33 mouse cellular contexts compared by ENCODE assay signal in the genomic region with DNA sequence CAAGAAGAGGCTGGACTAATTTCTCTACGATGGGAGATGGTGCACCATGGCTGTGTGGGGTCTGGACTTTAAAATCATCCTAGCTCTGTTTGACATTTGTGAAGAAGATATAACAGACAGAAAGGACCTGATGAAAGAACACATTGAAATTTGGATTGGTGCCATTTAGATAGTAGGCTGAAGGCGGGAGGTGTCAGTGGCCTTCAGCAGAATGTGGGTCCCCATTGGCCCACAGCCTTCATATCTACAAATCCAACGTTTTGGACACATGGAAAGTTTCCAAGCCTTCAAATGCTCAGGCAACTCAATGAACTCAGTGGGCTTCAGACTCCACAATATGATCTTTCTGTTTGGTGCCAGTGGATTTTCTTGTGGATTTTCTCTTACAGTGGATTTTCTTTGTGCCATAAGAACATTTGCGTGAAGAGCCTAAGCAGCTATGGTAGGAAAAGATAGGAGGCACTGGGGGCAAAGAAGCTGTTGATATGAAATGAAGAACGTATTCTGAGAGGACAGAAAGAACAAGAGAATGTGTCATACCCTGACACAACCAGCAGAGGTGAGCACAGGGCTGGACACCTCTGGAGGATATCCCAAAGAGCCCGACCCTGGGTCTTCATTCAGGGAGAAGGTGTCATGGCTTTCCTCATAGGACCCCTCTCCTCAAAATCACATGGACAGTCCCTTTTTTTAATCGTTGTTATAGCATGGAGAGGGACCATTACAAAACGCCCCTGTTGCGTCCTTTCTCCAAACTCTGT.
DNase-seq lines count a peak whose midpoint lies in the region; ATAC-seq and TF ChIP-seq lines count a peak whose summit lies in the region.
"Had no signal": no experiment of that assay in that cellular context is flagged by ENCODE, and none has a peak within 500 bp of the region (broad histone marks: within the 10 kb centered on the region; RNA-seq: fewer than 3 reads in every experiment).

No protein-coding gene starts in this region.

- H3K27me3 ChIP-seq in forebrain, postnatal 0 days (ENCODE audit: insufficient read depth, low read length) = no peaks in the 10 kb centered on the region
- no peaks in the 10 kb centered on the region for H3K27me3 ChIP-seq in forebrain, embryonic 11.5 days (ENCODE audit: control insufficient read depth, insufficient read depth, low read length)
- H3K27me3 ChIP-seq in hindbrain, postnatal 0 days (ENCODE audit: insufficient read depth, low read length) = no peaks in the 10 kb centered on the region
- no peaks in the 10 kb centered on the region for H3K27me3 ChIP-seq in hindbrain, embryonic 11.5 days (ENCODE audit: control insufficient read depth, insufficient read depth, low read length)
- H3K27me3 ChIP-seq in midbrain, postnatal 0 days (ENCODE audit: insufficient read depth, low read length) = no peaks in the 10 kb centered on the region
- H3K27me3 ChIP-seq in midbrain, embryonic 10.5 days (ENCODE audit: low read depth, poor library complexity, severe bottlenecking) = no peaks in the 10 kb centered on the region
- no peaks in the 10 kb centered on the region for H3K27me3 ChIP-seq in liver, embryonic 11.5 days (replicated peaks; ENCODE audit: control insufficient read depth, insufficient read depth, low read length)
- H3K27me3 ChIP-seq: intestine, embryonic 15.5 days; limb, embryonic 13.5 days; liver, embryonic 12.5 days; neural tube, embryonic 12.5 days had no signal

- no peak overlapping the region for H3K4me3 ChIP-seq in forebrain, postnatal 0 days (ENCODE audit: low read depth, low read length)
- H3K4me3 ChIP-seq in forebrain, embryonic 11.5 days (ENCODE audit: low read depth, low read length) = no peak overlapping the region
- H3K4me3 ChIP-seq in hindbrain, postnatal 0 days (ENCODE audit: low read length) = no peak overlapping the region
- H3K4me3 ChIP-seq in hindbrain, embryonic 11.5 days (ENCODE audit: low read depth, low read length) = no peak overlapping the region
- no peak overlapping the region for H3K4me3 ChIP-seq in midbrain, postnatal 0 days (ENCODE audit: low read depth, low read length)
- no peak overlapping the region for H3K4me3 ChIP-seq in midbrain, embryonic 10.5 days
- H3K4me3 ChIP-seq in liver, embryonic 11.5 days (ENCODE audit: low read depth, low read length) = no peak overlapping the region
- H3K4me3 ChIP-seq: erythroblast, embryonic 14.5 days; heart, adult 2 months; heart, embryonic 15.5 days; hindbrain, embryonic 10.5 days; intestine, embryonic 15.5 days; limb, embryonic 13.5 days; liver, embryonic 12.5 days; myocyte; neural tube, embryonic 12.5 days had no signal

- H3K36me3 ChIP-seq in forebrain, postnatal 0 days (ENCODE audit: insufficient read depth) = no peaks in the 10 kb centered on the region
- no peaks in the 10 kb centered on the region for H3K36me3 ChIP-seq in forebrain, embryonic 11.5 days (ENCODE audit: control insufficient read depth, insufficient read depth, low read length)
- H3K36me3 ChIP-seq in hindbrain, postnatal 0 days (ENCODE audit: insufficient read depth, low read length) = 0 out of 2 replicates have a peak, but pooled peaks cover 3% of the 10 kb centered on the region
- H3K36me3 ChIP-seq in hindbrain, embryonic 11.5 days (ENCODE audit: control insufficient read depth, insufficient read depth, low read length) = no peaks in the 10 kb centered on the region
- no peaks in the 10 kb centered on the region for H3K36me3 ChIP-seq in midbrain, postnatal 0 days (ENCODE audit: insufficient read depth, low read length)
- H3K36me3 ChIP-seq in midbrain, embryonic 10.5 days = peaks cover 95% of the 10 kb centered on the region
- H3K36me3 ChIP-seq in liver, embryonic 11.5 days (ENCODE audit: control insufficient read depth, insufficient read depth, low read length) = no peaks in the 10 kb centered on the region
- H3K36me3 ChIP-seq: heart, embryonic 15.5 days; intestine, embryonic 15.5 days; limb, embryonic 13.5 days; liver, embryonic 12.5 days had no signal

- H3K27ac ChIP-seq in forebrain, postnatal 0 days (ENCODE audit: low read depth, low read length) = no peak overlapping the region
- no peak overlapping the region for H3K27ac ChIP-seq in forebrain, embryonic 11.5 days (ENCODE audit: low read depth, low read length)
- H3K27ac ChIP-seq in hindbrain, postnatal 0 days = no peak overlapping the region
- H3K27ac ChIP-seq in hindbrain, embryonic 11.5 days (ENCODE audit: low read depth, low read length) = no peak overlapping the region
- H3K27ac ChIP-seq in midbrain, postnatal 0 days (ENCODE audit: low read depth, low read length) = no peak overlapping the region
- H3K27ac ChIP-seq in midbrain, embryonic 10.5 days (replicated peaks) = no peak overlapping the region; the same call in 1 of the 2 replicates
- no peak overlapping the region for H3K27ac ChIP-seq in liver, embryonic 11.5 days (ENCODE audit: low read depth, low read length)
- H3K27ac ChIP-seq: heart, adult 2 months; heart, embryonic 15.5 days; hindbrain, embryonic 10.5 days; intestine, embryonic 15.5 days; limb, embryonic 13.5 days; liver, embryonic 12.5 days; macrophage; neural tube, embryonic 12.5 days had no signal

- WGBS in forebrain, postnatal 0 days = 84% methylated on average over 9 of the region's 9 CpGs
- WGBS in forebrain, embryonic 11.5 days = 84% methylated on average over 9 of the region's 9 CpGs
- WGBS in hindbrain, postnatal 0 days = 78% methylated on average over 9 of the region's 9 CpGs
- WGBS in hindbrain, embryonic 11.5 days = 91% methylated on average over 9 of the region's 9 CpGs
- 84% methylated on average over 9 of the region's 9 CpGs for WGBS in midbrain, postnatal 0 days
- WGBS in midbrain, embryonic 10.5 days = 89% methylated on average over 9 of the region's 9 CpGs
- WGBS in liver, embryonic 11.5 days = 74% methylated on average over 9 of the region's 9 CpGs

- no peaks in the 10 kb centered on the region for H3K9me3 ChIP-seq in forebrain, postnatal 0 days (ENCODE audit: low read length)
- no peaks in the 10 kb centered on the region for H3K9me3 ChIP-seq in forebrain, embryonic 11.5 days (ENCODE audit: control insufficient read depth, low read length)
- no peaks in the 10 kb centered on the region for H3K9me3 ChIP-seq in hindbrain, postnatal 0 days (ENCODE audit: low read length)
- H3K9me3 ChIP-seq in hindbrain, embryonic 11.5 days (ENCODE audit: control insufficient read depth, low read length) = no peaks in the 10 kb centered on the region
- H3K9me3 ChIP-seq in midbrain, postnatal 0 days (ENCODE audit: low read length) = no peaks in the 10 kb centered on the region
- no peaks in the 10 kb centered on the region for H3K9me3 ChIP-seq in midbrain, embryonic 10.5 days (replicated peaks)
- H3K9me3 ChIP-seq in liver, embryonic 11.5 days (ENCODE audit: control insufficient read depth, low read length) = no peaks in the 10 kb centered on the region
- H3K9me3 ChIP-seq: heart, embryonic 15.5 days; hindbrain, embryonic 10.5 days; intestine, embryonic 15.5 days; limb, embryonic 13.5 days; liver, embryonic 12.5 days; neural tube, embryonic 12.5 days had no signal

- H3K9ac ChIP-seq in forebrain, postnatal 0 days = no peak overlapping the region
- H3K9ac ChIP-seq in forebrain, embryonic 11.5 days (ENCODE audit: low read length) = no peak overlapping the region
- H3K9ac ChIP-seq in hindbrain, postnatal 0 days (replicated peaks; ENCODE audit: low read length) = no peak overlapping the region
- no peak overlapping the region for H3K9ac ChIP-seq in hindbrain, embryonic 11.5 days (ENCODE audit: low read depth, low read length)
- H3K9ac ChIP-seq in midbrain, postnatal 0 days (replicated peaks; ENCODE audit: low read length, poor library complexity, severe bottlenecking) = no peak overlapping the region
- no peak overlapping the region for H3K9ac ChIP-seq in liver, embryonic 11.5 days (ENCODE audit: low read depth, low read length)
- H3K9ac ChIP-seq: heart, embryonic 15.5 days; intestine, embryonic 15.5 days; limb, embryonic 13.5 days; liver, embryonic 12.5 days; liver, postnatal 0 days; neural tube, embryonic 12.5 days had no signal

- no peak overlapping the region for H3K4me2 ChIP-seq in forebrain, postnatal 0 days (ENCODE audit: low read depth)
- H3K4me2 ChIP-seq in forebrain, embryonic 11.5 days (ENCODE audit: low read depth, low read length, severe bottlenecking) = no peak overlapping the region
- no peak overlapping the region for H3K4me2 ChIP-seq in hindbrain, postnatal 0 days (ENCODE audit: low read depth, low read length)
- H3K4me2 ChIP-seq in hindbrain, embryonic 11.5 days (replicated peaks; ENCODE audit: low read depth, low read length) = no peak overlapping the region
- H3K4me2 ChIP-seq in midbrain, postnatal 0 days (ENCODE audit: low read depth, low read length, poor library complexity, severe bottlenecking) = no peak overlapping the region
- no peak overlapping the region for H3K4me2 ChIP-seq in liver, embryonic 11.5 days
- H3K4me2 ChIP-seq: heart, embryonic 15.5 days; intestine, embryonic 15.5 days; limb, embryonic 13.5 days; liver, embryonic 12.5 days; midbrain, embryonic 11.5 days; neural tube, embryonic 12.5 days had no signal

- H3K4me1 ChIP-seq in forebrain, postnatal 0 days (ENCODE audit: insufficient read depth) = peaks cover 7% of the 10 kb centered on the region; the same call in 1 of the 2 replicates
- H3K4me1 ChIP-seq in forebrain, embryonic 11.5 days (replicated peaks; ENCODE audit: control insufficient read depth, insufficient read depth, low read length) = peaks cover 8% of the 10 kb centered on the region; the same call in 1 of the 2 replicates
- H3K4me1 ChIP-seq in hindbrain, postnatal 0 days (ENCODE audit: insufficient read depth, low read length) = peaks cover 10% of the 10 kb centered on the region
- H3K4me1 ChIP-seq in hindbrain, embryonic 11.5 days (replicated peaks; ENCODE audit: control insufficient read depth, insufficient read depth, low read length) = 0 out of 2 replicates have a peak, but pooled peaks cover 4% of the 10 kb centered on the region
- peaks cover 16% of the 10 kb centered on the region; the same call in 1 of the 2 replicates for H3K4me1 ChIP-seq in midbrain, postnatal 0 days (ENCODE audit: insufficient read depth, low read length)
- H3K4me1 ChIP-seq in midbrain, embryonic 10.5 days = peaks cover 54% of the 10 kb centered on the region
- H3K4me1 ChIP-seq in liver, embryonic 11.5 days (replicated peaks; ENCODE audit: control insufficient read depth, insufficient read depth, low read length) = peaks cover 5% of the 10 kb centered on the region; the same call in 1 of the 2 replicates
- H3K4me1 ChIP-seq: liver, embryonic 12.5 days had no signal

- no peak for ATAC-seq in forebrain, postnatal 0 days
- ATAC-seq in forebrain, embryonic 11.5 days (replicated peaks; ENCODE audit: low FRiP score) = no peak
- no peak for ATAC-seq in hindbrain, postnatal 0 days
- ATAC-seq in hindbrain, embryonic 11.5 days (ENCODE audit: low FRiP score) = no peak
- no peak for ATAC-seq in midbrain, postnatal 0 days (ENCODE audit: low FRiP score)
- ATAC-seq in megakaryocyte-erythroid progenitor cell, adult 5-6 weeks (replicated peaks; ENCODE audit: low FRiP score, low TSS enrichment, poor library complexity, severe bottlenecking) = 0 out of 2 replicates have a peak, but pooled peaks have one; percentile 45
- no peak for ATAC-seq in liver, embryonic 11.5 days (replicated peaks; ENCODE audit: low FRiP score)
- ATAC-seq: forebrain, embryonic 14.5 days; hindbrain, embryonic 16.5 days; intestine, embryonic 15.5 days; liver, embryonic 12.5 days; liver, postnatal 0 days; lung, postnatal 0 days; midbrain, embryonic 16.5 days had no signal

- TF ChIP-seq CTCF in forebrain, postnatal 0 days (IDR thresholded peaks at IDR 0.05; ENCODE audit: low read depth) = 0 out of 2 replicates have a peak, but pooled peaks have one; percentile 3
- TF ChIP-seq CTCF in hindbrain, postnatal 0 days (IDR thresholded peaks at IDR 0.05; ENCODE audit: low read depth) = 0 out of 2 replicates have a peak, but pooled peaks have one; percentile 7
- TF ChIP-seq CTCF in midbrain, postnatal 0 days (IDR thresholded peaks at IDR 0.05) = peak; percentile 10; the same call in 1 of the 2 replicates

- DNase-seq in forebrain, postnatal 0 days = no peak
- no peak for DNase-seq in forebrain, embryonic 11.5 days (ENCODE audit: low spot score)
- DNase-seq in hindbrain, postnatal 0 days (ENCODE audit: low spot score) = no peak
- DNase-seq in hindbrain, embryonic 11.5 days (ENCODE audit: low spot score) = no peak
- DNase-seq in midbrain, postnatal 0 days (ENCODE audit: low spot score) = no peak
- DNase-seq in midbrain, embryonic 10.5 days (ENCODE audit: low spot score) = no peak
- no peak for DNase-seq in liver, embryonic 11.5 days (ENCODE audit: low spot score)
- DNase-seq: adrenal gland, postnatal 14 days; cerebellum, adult 11 months; cerebellum, adult 9-11 months; gastrocnemius, postnatal 25 days; heart, adult 2 months; kidney, adult 2 months; kidney, postnatal 10 days; layer of hippocampus, adult 9-11 months; liver, postnatal 0 days; thymus, adult 18-20 months; thymus, postnatal 25 days had no signal
